Mouse (Mus musculus) mesoderm, embryonic 11.5 days (tissue): ENCODE data around the gene Ryr1.
"Not testable (repeated sequence)": the region's sequence is repeated elsewhere in the genome, so short reads cannot be mapped to it uniquely, and the experiment has no call there.

Experiments used
- DNase-seq: peaks from one replicate; pipeline ENCODE4 v3.0.0-alpha.2; 2012; ENCODE audit warnings: low read depth, low spot score

Gene Ryr1

GRCm38 (mm10) chr7:29146625-29147367 lies 21.8 kb upstream of the Ryr1 start:
- DNase-seq = no peak

- no peak for DNase-seq
Measured at GRCm38 (mm10) chr7:29144006-29144405, 19.0 kb upstream of the Ryr1 start.

GRCm38 (mm10) chr7:29141416-29141815 lies 16.4 kb upstream of the Ryr1 start:
- no peak for DNase-seq

- not testable (repeated sequence) for DNase-seq
Measured at GRCm38 (mm10) chr7:29139237-29139636, 14.3 kb upstream of the Ryr1 start.

GRCm38 (mm10) chr7:29137429-29137828 lies 12.4 kb upstream of the Ryr1 start:
- DNase-seq = no peak

GRCm38 (mm10) chr7:29134693-29135386 lies 9.9 kb upstream of the Ryr1 start, which contains the start of gene Rasgrp4:
Rasgrp4 (plus strand) TSS chr7:29134851.
- DNase-seq = peak; percentile 53

- no peak for DNase-seq
Measured at GRCm38 (mm10) chr7:29134230-29134629, 9.3 kb upstream of the Ryr1 start.

- DNase-seq = no peak
Measured at GRCm38 (mm10) chr7:29128725-29129124, 3.7 kb upstream of the Ryr1 start.

- DNase-seq = peak; percentile 75
Measured at GRCm38 (mm10) chr7:29126173-29126915, 1.4 kb upstream of the Ryr1 start.

- DNase-seq = peak; percentile 52
Measured at GRCm38 (mm10) chr7:29123531-29124358, 1.2 kb downstream of the Ryr1 start.

GRCm38 (mm10) chr7:29122821-29123220 lies 2.2 kb downstream of the Ryr1 start:
- DNase-seq = no peak

- DNase-seq = no peak
Measured at GRCm38 (mm10) chr7:29119526-29119925, 5.5 kb downstream of the Ryr1 start.

- no peak for DNase-seq
Measured at GRCm38 (mm10) chr7:29118142-29118851, 6.7 kb downstream of the Ryr1 start.

- DNase-seq = peak; percentile 61
Measured at GRCm38 (mm10) chr7:29108992-29109955, 15.7 kb downstream of the Ryr1 start.

GRCm38 (mm10) chr7:29101286-29102017 lies 23.5 kb downstream of the Ryr1 start:
- no peak for DNase-seq

GRCm38 (mm10) chr7:29097131-29097530 lies 27.8 kb downstream of the Ryr1 start:
- DNase-seq = no peak

- no peak for DNase-seq
Measured at GRCm38 (mm10) chr7:29088817-29089216, 36.2 kb downstream of the Ryr1 start.

GRCm38 (mm10) chr7:29086902-29087301 lies 38.1 kb downstream of the Ryr1 start:
- DNase-seq = no peak

GRCm38 (mm10) chr7:29085981-29086380 lies 39.0 kb downstream of the Ryr1 start:
- no peak for DNase-seq
